Mouse (Mus musculus): Measurements from ENCODE around the gene Apoo. TPM values are rescaled to one million over a fixed set of nuclear protein-coding genes. Genes with fewer than 3 reads are reported as not detected.
"Not testable (repeated sequence)": the region's sequence is repeated elsewhere in the genome, so short reads cannot be mapped to it uniquely, and the experiment has no call there.

The Apoo gene
- polyA plus RNA-seq, 1 experiment from 2014 or later, result 140 TPM

DNA sequence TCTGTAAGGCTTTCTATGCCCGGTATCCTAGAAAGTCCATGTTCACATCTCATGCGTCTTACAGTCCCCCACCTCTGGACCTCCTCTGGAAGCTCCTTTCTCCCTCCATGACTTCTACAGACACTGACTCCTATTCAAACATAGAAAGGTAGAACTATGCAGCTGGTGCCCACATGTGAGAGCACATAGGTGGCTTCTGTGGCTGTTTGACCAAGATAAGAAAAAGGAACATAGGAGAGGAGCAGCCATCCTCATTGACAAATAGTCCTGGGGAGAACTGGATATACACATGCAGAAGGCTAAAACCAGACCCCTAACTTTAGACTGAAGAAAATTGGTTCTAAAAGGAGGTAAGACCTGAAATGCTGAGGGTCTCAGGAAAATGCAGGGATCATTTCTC is 79.1 kb downstream of the Apoo start:
- H3K9ac ChIP-seq (replicated peaks); H3K9me3 ChIP-seq (replicated peaks); H3K4me3 ChIP-seq (replicated peaks); H3K36me3 ChIP-seq; H3K27me3 ChIP-seq (replicated peaks); H3K4me1 ChIP-seq; ATAC-seq (ENCODE audit: low FRiP score); H3K27ac ChIP-seq (replicated peaks); H3K4me2 ChIP-seq: not testable (repeated sequence)
- 100% methylated on average over 2 of the region's 2 CpGs for WGBS

DNA sequence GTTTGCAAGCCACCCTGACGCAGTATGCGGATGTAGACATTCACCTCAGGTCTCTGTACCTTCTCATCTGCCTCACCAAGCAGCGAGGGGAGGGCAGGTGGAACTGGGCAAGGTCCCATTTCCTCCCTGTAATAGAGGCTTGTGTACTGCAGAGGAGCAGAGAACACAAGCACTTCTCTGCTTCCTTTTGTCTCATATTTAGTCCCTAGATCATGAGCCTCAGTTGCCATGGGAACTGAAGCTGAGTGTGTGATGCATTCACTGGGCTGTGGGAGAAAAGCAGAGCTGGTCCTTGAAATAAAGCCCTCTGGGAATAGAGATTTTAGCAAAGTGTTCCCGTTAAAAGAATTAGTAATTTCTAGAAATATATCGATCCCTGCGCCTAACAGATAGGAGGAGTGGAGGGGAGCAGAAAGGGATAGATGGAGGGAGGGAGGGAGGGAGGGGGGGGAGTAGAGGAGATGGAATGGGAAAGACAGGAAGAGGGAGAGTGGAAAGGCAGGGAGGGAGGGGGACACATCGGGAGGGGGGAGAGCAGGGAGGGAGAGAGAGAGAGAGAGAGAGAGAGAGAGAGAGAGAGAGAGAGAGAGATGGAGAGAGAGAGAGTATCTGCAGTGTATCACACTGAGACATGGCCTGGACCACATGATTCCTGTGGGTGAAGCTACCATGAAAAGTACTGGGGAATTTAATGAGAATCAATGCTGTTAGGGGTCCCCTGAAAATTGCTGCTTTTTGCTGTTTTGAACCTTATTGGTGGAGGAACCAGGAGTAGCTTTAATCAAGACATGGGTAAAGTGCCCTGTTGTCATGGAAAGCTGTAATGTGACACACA is 83.3 kb downstream of the Apoo start:
- not testable (repeated sequence) for H3K27ac ChIP-seq (replicated peaks); H3K36me3 ChIP-seq; H3K4me1 ChIP-seq; H3K27me3 ChIP-seq (replicated peaks); H3K9me3 ChIP-seq (replicated peaks); H3K4me3 ChIP-seq (replicated peaks); H3K4me2 ChIP-seq; H3K9ac ChIP-seq (replicated peaks)
- WGBS, result 20% methylated on average over 1 of the region's 7 CpGs
- peak; percentile 89 for ATAC-seq (ENCODE audit: low FRiP score)

DNA sequence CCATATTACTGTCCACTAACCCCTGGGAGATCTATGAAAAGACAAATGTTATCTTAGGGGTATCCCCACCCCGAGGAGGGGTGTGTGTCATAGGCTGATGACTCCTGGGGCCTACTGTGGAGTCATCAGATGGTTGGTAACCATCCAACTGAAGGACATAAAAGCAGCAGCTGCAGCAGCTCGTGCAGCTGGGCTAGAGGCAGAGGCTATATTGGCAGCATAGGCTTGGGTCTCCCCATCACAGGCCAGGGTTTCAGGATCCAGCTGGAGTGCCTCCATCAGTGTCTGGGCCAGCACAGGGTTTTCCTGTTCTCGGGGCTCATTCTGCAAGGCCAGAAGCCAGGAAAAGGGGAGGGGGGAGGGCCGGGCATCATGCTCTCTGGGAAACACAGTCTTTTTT is 92.4 kb downstream of the Apoo start:
- H3K4me1 ChIP-seq, result no peaks in the 10 kb centered on the region
- no peaks in the 10 kb centered on the region for H3K9me3 ChIP-seq (replicated peaks)
- H3K27me3 ChIP-seq (replicated peaks), result peaks cover 12% of the 10 kb centered on the region; the same call in 1 of the 2 replicates
- no peak overlapping the region for H3K4me3 ChIP-seq (replicated peaks)
- no peaks in the 10 kb centered on the region for H3K36me3 ChIP-seq
- 70% methylated on average over 4 of the region's 4 CpGs for whole genome bisulfite sequencing
- H3K9ac ChIP-seq (replicated peaks), result no peak overlapping the region
- ATAC-seq (ENCODE audit: low FRiP score), result no peak
- H3K27ac ChIP-seq (replicated peaks), result no peak overlapping the region
- no peak overlapping the region for H3K4me2 ChIP-seq

GRCm38 (mm10) chrX:94461513-94461912 is 94.6 kb downstream of the Apoo start:
- WGBS, result no CpG with 5 or more reads among the region's 3 CpGs
- not testable (repeated sequence) for H3K27ac ChIP-seq (replicated peaks)

DNA sequence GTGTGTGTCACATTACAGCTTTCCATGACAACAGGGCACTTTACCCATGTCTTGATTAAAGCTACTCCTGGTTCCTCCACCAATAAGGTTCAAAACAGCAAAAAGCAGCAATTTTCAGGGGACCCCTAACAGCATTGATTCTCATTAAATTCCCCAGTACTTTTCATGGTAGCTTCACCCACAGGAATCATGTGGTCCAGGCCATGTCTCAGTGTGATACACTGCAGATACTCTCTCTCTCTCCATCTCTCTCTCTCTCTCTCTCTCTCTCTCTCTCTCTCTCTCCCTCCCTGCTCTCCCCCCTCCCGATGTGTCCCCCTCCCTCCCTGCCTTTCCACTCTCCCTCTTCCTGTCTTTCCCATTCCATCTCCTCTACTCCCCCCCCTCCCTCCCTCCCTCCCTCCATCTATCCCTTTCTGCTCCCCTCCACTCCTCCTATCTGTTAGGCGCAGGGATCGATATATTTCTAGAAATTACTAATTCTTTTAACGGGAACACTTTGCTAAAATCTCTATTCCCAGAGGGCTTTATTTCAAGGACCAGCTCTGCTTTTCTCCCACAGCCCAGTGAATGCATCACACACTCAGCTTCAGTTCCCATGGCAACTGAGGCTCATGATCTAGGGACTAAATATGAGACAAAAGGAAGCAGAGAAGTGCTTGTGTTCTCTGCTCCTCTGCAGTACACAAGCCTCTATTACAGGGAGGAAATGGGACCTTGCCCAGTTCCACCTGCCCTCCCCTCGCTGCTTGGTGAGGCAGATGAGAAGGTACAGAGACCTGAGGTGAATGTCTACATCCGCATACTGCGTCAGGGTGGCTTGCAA is 95.9 kb downstream of the Apoo start:
- H3K4me1 ChIP-seq; H3K36me3 ChIP-seq; H3K27ac ChIP-seq (replicated peaks); H3K4me2 ChIP-seq; H3K4me3 ChIP-seq (replicated peaks); H3K27me3 ChIP-seq (replicated peaks); H3K9ac ChIP-seq (replicated peaks); H3K9me3 ChIP-seq (replicated peaks): not testable (repeated sequence)
- no CpG with 5 or more reads among the region's 7 CpGs for WGBS
- ATAC-seq (ENCODE audit: low FRiP score), result peak; percentile 90

More at GRCm38 (mm10) chrX:94461513-94461912, 94.6 kb downstream of the Apoo start:
- H3K9ac ChIP-seq (replicated peaks); H3K4me3 ChIP-seq (replicated peaks); H3K4me2 ChIP-seq; H3K36me3 ChIP-seq; H3K27me3 ChIP-seq (replicated peaks); H3K9me3 ChIP-seq (replicated peaks); H3K4me1 ChIP-seq: not testable (repeated sequence)
- ATAC-seq (ENCODE audit: low FRiP score), result 0 out of 2 replicates have a peak, but pooled peaks have one; percentile 2

Small RNAs within 50 kb of the gene (microRNA-seq; reads per million reads assigned to microRNA genes)
- gene Gm44477, result not detected

Other genes starting within 250 kb of the Apoo start
- gene Zfx, start 243.4 kb upstream of the Apoo start, polyA plus RNA-seq (2015; fragmentation: Nextera tagmentation; extraction: Ambion mirVana), result 16.6 and 20.8 TPM in 2 replicates
- 74.9 and 80.0 TPM in 2 replicates for gene Eif2s3x, start 154.3 kb upstream of the Apoo start, polyA plus RNA-seq (2015; fragmentation: Nextera tagmentation; extraction: Ambion mirVana)
- gene Klhl15, start 132.5 kb upstream of the Apoo start, polyA plus RNA-seq (2015; fragmentation: Nextera tagmentation; extraction: Ambion mirVana), result 9.1 and 11.2 TPM in 2 replicates
- 0.11 and 0.17 TPM in 2 replicates for gene Fam90a1b, start 340 bp upstream of the Apoo start, polyA plus RNA-seq (2015; fragmentation: Nextera tagmentation; extraction: Ambion mirVana)
- 910 and 1,001 TPM in 2 replicates for gene Maged1, start 175.0 kb downstream of the Apoo start, polyA plus RNA-seq (2015; fragmentation: Nextera tagmentation; extraction: Ambion mirVana)